Mouse (Mus musculus): ENCODE data around the gene Rnps1.
"Not testable (repeated sequence)": the region's sequence is repeated elsewhere in the genome, so short reads cannot be mapped to it uniquely, and the experiment has no call there.

The Rnps1 gene

DNA sequence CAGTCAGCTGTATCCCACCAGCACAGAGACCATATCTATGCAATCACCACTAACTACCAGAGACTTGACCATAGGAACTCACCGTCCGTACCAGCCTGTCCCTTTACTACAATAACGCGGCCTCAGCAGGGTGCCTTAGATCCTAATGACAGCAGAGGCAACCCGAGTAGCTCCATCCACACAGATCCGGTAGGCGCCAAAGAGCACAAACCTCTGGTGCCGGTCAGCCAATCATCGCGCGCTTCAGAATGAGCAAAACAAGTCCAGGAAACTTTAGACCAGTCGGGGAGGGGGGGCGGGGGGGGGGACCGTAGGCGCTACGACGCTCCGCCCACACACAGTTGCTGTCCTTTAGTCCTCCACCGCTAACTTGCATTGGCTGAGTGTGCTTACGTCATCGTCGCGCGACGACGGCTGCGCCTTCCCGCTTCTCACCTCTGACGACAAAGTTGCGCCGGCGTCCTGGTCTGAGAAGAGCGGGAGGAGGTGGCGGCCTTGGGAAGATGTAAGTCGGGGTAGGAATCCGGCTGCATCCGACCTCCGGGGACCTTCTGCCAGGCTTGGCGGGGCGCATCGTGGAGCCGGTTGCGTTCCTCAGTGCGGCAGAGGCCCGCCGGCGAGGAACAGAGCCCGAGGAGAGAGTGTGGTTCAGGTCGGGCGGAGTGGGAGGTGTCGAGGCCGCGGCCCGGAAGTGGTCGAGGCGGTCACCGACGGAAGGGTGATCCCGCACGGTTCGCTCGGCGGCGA lies at the start of gene Rnps1:
Gene Rnps1, plus strand, starts transcription at position 336 of the 747 bp plus-strand sequence.
- peak; percentile 96 to 97 for DNase-seq

DNA sequence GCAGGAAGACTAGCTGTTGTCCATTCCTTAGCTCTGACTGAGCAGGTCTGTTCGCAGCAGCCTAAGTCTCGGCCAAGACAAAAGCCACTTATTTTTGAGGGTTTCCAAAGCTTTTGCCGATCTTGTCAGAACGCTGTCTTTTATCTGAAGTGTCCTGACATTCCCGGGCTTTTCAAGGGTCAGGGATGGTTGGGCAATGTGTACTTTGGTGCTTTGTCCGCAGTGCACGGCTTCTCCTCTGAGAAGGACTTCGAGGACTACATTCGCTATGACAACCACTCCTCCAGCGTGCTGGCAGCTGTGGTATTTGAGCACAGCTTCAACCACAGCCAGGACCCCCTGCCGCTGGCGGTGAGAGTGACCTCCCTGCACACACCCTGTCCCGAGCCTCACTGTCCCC lies 48.5 kb upstream of the Rnps1 start:
- peak; percentile 56 to 70 for DNase-seq

GRCm38 (mm10) chr17:24375094-24375712 lies 39.2 kb upstream of the Rnps1 start:
- peak; percentile 64 to 75 for DNase-seq

DNA sequence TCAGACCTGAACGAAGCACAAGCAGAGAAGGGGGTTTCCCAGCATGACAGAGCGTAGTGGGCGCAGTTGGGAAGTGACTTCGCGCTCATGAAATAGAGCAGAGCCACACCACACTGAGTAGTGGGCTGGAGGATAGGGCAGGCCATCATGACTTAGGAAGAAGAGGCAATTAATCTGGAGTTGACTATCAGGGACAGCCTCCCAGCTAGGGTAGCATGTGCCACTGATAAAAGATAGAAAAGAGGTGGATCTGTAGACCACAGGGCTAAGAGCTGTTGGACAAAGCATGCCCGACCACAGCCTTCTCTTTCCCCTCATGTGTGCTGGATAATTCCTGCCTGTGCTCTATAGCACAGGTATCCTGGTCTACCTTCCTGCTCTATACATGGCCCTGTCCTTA lies 38.5 kb upstream of the Rnps1 start:
- DNase-seq: no peak

DNA sequence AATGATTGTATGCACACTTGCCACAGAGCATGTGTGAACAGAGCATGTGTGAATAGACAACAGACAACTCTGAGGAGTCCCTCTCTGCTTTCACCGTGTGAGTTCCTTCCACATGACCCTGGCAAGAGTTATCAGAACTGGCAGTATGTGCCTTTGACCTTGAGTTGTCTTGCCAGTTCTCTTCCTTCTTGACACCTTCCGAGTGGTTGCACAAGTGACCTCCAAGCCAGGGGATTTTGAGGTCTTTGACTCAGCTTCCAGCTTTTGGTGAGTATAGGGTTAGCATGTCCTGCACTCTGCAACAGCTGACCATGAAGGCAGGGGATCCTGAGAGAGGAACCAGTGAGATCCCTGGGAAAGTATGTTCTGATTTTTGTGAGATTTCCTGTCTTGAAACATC lies 35.9 kb upstream of the Rnps1 start:
- no peak for DNase-seq

- DNase-seq: no peak
Observed at GRCm38 (mm10) chr17:24383789-24384188, 30.6 kb upstream of the Rnps1 start.

GRCm38 (mm10) chr17:24388711-24389110 lies 25.7 kb upstream of the Rnps1 start:
- DNase-seq: no peak

- peak; percentile 51 to 82 for DNase-seq
Observed at GRCm38 (mm10) chr17:24389865-24390264, 24.5 kb upstream of the Rnps1 start.

DNA sequence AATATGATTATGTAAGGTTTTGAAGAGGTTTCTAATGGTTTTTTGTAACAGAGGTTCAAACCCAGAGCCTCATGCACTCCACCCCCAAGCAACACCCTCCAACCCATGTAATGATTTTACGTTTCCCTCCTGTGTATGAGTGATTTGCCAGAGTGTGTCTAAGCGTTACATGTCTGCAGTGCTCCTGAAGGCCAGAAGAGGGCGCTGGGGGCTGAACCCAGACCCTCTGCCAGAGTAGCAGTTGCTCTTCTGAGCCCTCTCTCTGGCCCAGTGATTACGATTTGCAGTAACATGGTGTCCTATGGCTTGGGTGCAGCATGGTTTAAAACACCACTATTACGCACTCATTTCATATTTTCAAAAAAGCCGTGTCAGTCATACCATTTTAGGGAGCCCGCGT lies 23.2 kb upstream of the Rnps1 start:
- DNase-seq: peak; percentile 9 to 57

DNA sequence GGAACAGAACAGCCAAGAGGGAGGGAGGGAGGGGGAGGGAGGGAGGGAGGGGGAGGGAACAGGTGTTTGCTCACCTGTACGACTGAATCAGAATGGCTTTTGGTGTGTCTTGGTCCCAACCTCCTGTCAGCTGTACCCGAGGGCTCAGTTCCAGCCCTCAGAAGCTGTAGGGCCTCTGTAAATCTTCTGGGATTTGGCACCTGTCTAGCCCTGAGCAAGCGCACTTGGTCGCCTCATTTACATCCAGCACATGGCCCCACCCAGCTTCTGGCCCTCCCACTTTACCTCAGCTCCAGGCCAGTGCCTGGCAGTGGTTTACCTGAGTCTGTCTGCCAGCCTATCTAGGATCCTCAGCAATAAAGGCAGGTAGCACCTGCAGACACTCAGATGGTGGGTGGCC lies 20.8 kb upstream of the Rnps1 start:
- peak in 1 of 2 experiments; percentile 7 for DNase-seq

- DNase-seq: peak in 1 of 2 experiments; percentile 25
Observed at GRCm38 (mm10) chr17:24394456-24394855, 19.9 kb upstream of the Rnps1 start.

DNA sequence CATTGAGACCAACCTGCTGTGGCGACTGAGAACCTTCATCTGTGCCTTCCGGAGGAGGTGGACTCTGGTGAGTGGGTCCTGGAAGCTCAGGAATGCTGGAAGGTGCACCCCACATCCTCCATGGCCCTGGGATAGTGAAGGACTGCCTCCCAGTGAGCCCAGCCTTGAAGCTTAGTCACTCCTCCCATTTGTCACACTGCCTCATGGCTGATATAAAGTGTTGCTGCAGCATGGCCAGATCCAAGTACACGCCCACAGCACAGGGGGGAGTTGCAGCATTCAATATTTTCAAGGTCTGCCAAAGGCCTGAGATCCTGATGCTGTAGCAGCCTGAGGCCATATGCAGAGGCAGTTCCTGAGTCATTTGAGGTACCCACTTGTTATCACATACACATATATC lies 12.0 kb upstream of the Rnps1 start:
- no peak for DNase-seq

- no peak for DNase-seq
Observed at GRCm38 (mm10) chr17:24407116-24407803, 7.1 kb upstream of the Rnps1 start.

GRCm38 (mm10) chr17:24413557-24414211 lies 681 bp upstream of the Rnps1 start:
- peak; percentile 21 to 53 for DNase-seq

DNA sequence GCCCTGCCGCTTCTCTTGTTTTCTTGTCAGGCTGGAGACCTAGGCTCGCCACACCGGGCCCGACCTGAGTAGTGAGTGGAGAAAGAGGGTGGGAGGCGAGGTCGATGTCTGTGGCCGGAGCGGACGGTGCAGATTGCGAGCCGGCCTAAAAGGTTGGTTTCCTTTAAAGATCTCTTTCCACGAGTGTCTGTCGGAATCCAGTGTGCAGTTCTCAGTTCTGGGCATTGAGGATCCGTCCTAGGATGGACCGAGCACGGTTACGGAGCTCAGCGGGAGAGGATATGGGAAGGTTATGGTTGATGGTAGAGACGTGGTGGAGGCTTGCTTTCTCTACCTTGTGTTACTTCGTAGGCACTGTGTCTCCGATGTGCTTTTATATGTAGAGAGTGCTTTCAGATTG lies 646 bp downstream of the Rnps1 start:
- no peak for DNase-seq

DNA sequence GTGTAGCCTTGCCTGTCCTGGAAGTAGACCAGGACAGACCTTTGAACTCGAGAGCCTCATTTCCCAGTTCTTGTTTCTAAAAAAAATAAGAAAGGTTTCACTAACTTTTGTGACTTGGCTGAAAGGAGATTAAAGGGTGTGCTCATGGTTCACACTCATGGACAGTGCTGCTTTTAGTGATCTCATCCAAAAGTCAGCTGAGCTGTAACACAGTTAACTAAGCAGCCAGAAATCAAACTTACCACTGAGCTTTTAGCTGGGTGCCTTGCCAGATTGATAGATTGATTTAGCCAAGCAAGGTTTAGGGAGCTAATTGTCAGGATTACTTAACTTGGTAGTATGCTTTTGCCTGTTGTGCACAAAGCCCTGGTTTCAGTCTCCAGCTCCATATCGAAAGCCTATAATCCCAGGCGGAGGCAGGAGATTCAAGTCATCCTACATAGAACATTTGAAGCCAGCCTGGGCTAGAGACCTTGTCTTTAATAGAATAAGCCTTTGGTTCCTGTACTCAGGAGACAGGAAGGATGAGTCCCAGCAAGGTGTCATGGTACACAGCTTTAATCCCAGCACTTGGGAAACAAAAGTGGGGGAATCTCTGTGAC lies 1.8 kb downstream of the Rnps1 start:
- peak in 1 of 2 experiments; percentile 11 for DNase-seq

GRCm38 (mm10) chr17:24423114-24423513 lies 8.7 kb downstream of the Rnps1 start:
- DNase-seq: no peak

DNA sequence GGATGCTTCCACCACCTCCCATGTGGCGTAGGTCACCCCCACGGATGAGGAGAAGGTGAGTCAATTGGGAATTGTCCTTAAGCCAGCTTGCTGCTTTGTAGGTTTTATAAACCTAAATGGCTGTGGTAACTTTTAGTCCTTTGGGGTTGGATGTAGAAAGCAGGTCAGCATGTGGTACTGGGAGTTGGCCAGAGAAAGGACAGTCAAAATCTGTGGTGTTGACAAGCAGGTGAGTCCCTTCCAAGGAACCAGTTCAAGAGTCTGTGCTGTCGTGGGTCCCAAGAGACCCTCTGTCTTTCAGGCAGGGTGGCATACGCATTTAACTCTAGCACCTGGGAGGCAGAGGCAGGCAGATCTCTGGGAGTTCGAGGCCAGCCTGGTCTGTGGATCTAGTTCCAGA lies 10.1 kb downstream of the Rnps1 start:
- DNase-seq: no peak

GRCm38 (mm10) chr17:24425326-24425725 lies 11.0 kb downstream of the Rnps1 start:
- not testable (repeated sequence) for DNase-seq

- no peak for DNase-seq
Observed at GRCm38 (mm10) chr17:24425905-24426304, 11.5 kb downstream of the Rnps1 start.

DNA sequence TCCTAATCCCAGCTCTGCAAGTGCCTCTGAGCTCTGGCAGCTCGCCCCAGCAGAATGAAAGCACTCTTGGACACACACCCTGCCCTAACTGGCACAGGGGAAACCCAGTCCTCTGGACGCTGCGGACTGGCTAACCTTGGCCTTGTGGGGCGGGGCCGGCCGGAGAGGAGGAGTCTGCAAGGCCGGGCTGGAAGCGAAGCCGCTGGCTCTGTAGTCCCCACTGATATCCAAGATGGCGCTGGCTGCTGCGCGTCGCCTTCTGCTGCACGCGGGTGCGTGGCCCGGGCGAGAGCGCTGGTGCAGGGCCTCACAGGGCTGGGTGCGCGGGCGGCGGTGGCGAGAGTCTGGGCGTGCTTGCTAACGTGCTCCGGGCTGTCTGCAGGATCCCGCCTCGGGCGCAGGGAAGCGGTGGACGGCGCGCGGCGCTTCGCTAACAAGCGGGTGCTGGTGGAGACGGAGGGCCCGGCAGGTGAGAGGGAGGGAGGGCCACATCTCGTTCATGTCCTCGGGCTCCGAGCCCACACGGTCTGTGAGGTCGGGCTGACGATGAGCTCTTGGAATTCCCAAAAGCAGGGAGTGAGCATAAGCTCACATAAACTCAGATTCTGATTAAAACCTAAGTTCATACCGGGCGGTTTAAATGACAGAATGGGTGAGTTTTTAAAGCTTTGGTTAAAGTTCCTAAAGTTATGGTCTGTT lies 12.3 kb downstream of the Rnps1 start, which contains the start of gene Eci1:
Gene Eci1, plus strand, starts transcription at position 171 of the 699 bp plus-strand sequence.
- peak; percentile 98 to 99 for DNase-seq

- peak; percentile 21 to 36 for DNase-seq
Observed at GRCm38 (mm10) chr17:24427170-24427557, 12.8 kb downstream of the Rnps1 start.
